Mouse (Mus musculus) neural tube, postnatal 0 days (tissue): ENCODE measurements around the gene Ltbp4. TPM values are rescaled to one million over a fixed set of nuclear protein-coding genes. Genes with fewer than 3 reads are reported as not detected.

ENCODE experiments used
- polyA plus RNA-seq: library from polyadenylated mRNA; unstranded; fragments of >200 nt; fragmentation: Nextera tagmentation; extraction: Ambion mirVana; gene quantifications from 2 replicates; pipeline ENCODE4 v1.2.1, GENCODE M21; 2015

Ltbp4 gene
- polyA plus RNA-seq, result 11.5 and 15.6 TPM in 2 replicates

DNA sequence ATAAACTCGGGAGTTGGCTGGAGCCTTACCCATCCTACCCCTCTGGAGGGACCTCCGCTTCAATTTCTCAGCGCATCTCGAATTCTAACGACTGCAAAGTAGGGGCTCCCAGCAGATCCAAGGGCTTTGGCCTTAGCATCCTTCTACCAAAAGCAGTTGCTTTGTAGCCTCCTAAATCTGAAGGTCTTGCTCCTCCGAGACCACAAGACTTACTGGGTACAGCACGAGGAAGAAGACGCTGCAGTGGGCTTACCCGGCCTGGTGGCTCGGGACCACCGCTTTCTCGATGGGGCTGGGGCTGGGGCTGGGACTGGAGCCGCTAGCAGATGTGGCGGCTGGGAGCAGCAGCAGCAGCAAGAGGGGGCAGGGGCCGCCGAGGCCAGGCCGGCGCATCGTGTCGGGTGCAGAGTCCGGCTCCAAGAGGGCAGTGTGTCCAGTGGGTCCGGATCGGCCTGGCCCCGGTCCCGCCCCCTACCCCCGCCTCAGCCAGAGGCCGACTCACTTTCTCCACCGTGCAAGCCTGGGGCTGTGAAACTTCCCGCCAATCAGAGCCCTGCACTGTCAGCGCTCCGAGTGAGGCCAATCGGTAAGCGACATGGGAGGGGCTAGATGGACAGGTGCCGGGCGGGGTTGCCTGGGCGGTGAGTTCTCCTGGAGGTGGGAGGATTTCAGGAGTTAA, at the start of gene Ltbp4:
TSS of gene Ltbp4 (minus strand) at position 518 of the 679 bp plus-strand sequence.

GRCm38 (mm10) chr7:27356861-27357594, 19.5 kb upstream of the Ltbp4 start, which contains the start of gene Gm20479:
Gene Gm20479, minus strand, starts transcription at chr7:27357419.

DNA sequence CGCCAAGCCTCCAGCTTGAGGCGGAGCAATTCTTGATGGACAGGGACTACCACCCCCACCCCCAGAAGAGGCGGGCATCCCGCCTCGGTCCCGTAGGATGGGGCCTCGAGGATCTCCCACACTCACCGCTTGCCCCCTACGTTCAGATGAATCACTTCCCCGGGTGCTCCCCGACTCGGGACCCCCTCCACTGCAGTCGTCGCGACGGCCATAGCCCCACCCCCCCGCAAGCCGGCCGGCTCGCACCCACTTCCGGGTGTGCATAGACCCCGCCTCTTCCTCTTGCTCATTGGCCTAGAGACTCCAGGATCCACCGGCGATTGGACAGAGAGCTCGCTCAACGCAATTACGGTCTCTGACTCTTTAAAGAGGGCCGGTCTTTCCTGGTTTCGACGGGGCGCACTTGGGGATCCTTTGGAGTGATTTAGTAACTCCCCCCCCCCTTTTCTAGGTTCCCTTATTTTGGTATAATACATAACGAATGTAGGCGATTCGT, 18.3 kb upstream of the Ltbp4 start, which contains the start of gene Shkbp1:
TSS of gene Shkbp1 (minus strand) at position 275 of the 496 bp plus-strand sequence.

DNA sequence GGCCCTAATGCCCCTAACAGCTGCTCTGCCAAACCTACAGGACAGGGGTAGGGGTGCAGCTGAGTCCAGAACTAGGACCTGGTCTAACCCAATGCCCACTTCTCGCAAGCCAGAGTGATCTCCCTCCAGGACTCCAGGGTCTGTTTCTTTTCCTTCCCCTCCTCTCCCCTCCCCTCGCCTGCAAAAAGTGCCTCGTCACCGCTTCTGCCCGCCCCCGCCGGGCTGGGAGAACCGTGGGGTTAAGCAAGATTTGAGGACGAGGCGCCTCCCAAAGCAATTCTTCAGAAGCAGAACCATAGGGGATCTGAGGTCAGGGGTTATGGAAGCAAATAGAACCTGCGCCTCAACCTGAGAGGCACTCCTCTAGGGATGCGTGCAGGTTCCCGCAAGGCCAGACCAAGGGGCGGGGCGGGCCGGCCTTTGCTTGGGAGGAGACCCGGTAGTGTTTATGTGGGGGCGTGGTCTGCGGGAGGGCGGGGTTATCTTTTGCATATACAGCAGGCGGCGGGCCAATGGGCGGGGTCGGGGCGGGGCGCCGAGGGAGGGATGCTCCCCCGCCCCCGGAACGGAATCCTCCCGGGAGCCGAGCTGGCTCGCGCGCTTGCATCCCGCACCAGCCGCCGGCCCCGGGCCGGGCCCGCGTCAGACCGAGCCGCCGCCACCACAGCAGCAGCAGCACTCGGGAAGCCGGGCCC, 79.1 kb downstream of the Ltbp4 start, which contains the start of gene Numbl:
TSS of gene Numbl (plus strand) at position 229 of the 695 bp plus-strand sequence.

Other genes with a start within 250 kb of the Ltbp4 start
- not detected in 2 replicates for gene Cyp2f2, start 217.8 kb downstream of the Ltbp4 start, polyA plus RNA-seq
- gene Cyp2t4, start 184.0 kb downstream of the Ltbp4 start, polyA plus RNA-seq, result 0.19 and 0.41 TPM in 2 replicates
- 83.1 and 87.9 TPM in 2 replicates for gene Egln2, start 170.9 kb downstream of the Ltbp4 start, polyA plus RNA-seq
- gene Rab4b, start 158.8 kb downstream of the Ltbp4 start, polyA plus RNA-seq, result 130 and 136 TPM in 2 replicates
- not detected in 2 replicates for gene Gm21983, start 156.6 kb downstream of the Ltbp4 start, polyA plus RNA-seq
- 59.5 and 67.0 TPM in 2 replicates for gene Mia, start 156.5 kb downstream of the Ltbp4 start, polyA plus RNA-seq
- 2.1 and 2.3 TPM in 2 replicates for gene BC024978, start 141.9 kb downstream of the Ltbp4 start, polyA plus RNA-seq
- 131 and 145 TPM in 2 replicates for gene Snrpa, start 141.4 kb downstream of the Ltbp4 start, polyA plus RNA-seq
- gene Itpkc, start 109.0 kb downstream of the Ltbp4 start, polyA plus RNA-seq, result 5.0 and 5.6 TPM in 2 replicates
- 16.1 and 16.7 TPM in 2 replicates for gene Coq8b, start 104.7 kb downstream of the Ltbp4 start, polyA plus RNA-seq
- gene Numbl, start 79.3 kb downstream of the Ltbp4 start, polyA plus RNA-seq, result 57.0 and 57.6 TPM in 2 replicates
- gene Shkbp1, start 18.3 kb upstream of the Ltbp4 start, polyA plus RNA-seq, result 16.3 and 17.5 TPM in 2 replicates
- not detected in 2 replicates for gene Gm20479, start 19.7 kb upstream of the Ltbp4 start, polyA plus RNA-seq
- 4.6 and 4.8 TPM in 2 replicates for gene Sptbn4, start 110.0 kb upstream of the Ltbp4 start, polyA plus RNA-seq
- gene Blvrb, start 110.3 kb upstream of the Ltbp4 start, polyA plus RNA-seq, result 25.8 TPM in 2 replicates
- 7.0 and 7.1 TPM in 2 replicates for gene Sertad3, start 136.1 kb upstream of the Ltbp4 start, polyA plus RNA-seq
- 13.0 and 13.5 TPM in 2 replicates for gene Sertad1, start 149.2 kb upstream of the Ltbp4 start, polyA plus RNA-seq
- gene Prx, start 161.6 kb upstream of the Ltbp4 start, polyA plus RNA-seq, result 11.1 and 14.5 TPM in 2 replicates
- gene Hipk4, start 185.6 kb upstream of the Ltbp4 start, polyA plus RNA-seq, result 3.5 and 3.6 TPM in 2 replicates
- 287 and 317 TPM in 2 replicates for gene Pld3, start 215.5 kb upstream of the Ltbp4 start, polyA plus RNA-seq
- 27.1 and 27.5 TPM in 2 replicates for gene 2310022A10Rik, start 215.5 kb upstream of the Ltbp4 start, polyA plus RNA-seq